Mouse (Mus musculus) lung, embryonic 14.5 days (tissue): ENCODE data around the gene Tmod2. TPM values are rescaled to one million over a fixed set of nuclear protein-coding genes. Genes with fewer than 3 reads are reported as not detected.

Source experiments
- ATAC-seq: fragments of 200-750 bp; cut with Nextera tagmentation; 2 replicates; pipeline ENCODE4 v1.8.0; 2017; ENCODE audit warnings: mild to moderate bottlenecking, moderate TSS enrichment, moderate library complexity; ENCODE audit not compliant: insufficient read depth
- DNase-seq: peaks from one replicate; pipeline ENCODE4 v3.0.0-alpha.2; 2015
- H3K27ac ChIP-seq: fragments of 300-500 bp; sonication (generic); 2 replicates; pipeline ENCODE4 v1.5.1; 2014; ENCODE audit warnings: low read depth, mild to moderate bottlenecking, moderate library complexity
- H3K27me3 ChIP-seq: fragments of 300-500 bp; sonication (generic); 2 replicates; pipeline ENCODE4 v1.6.1; 2014; ENCODE audit warnings: low read length, control low read depth; ENCODE audit not compliant: insufficient read depth
- H3K36me3 ChIP-seq: fragments of 300-500 bp; sonication (generic); 2 replicates; pipeline ENCODE4 v1.6.1; 2014; ENCODE audit warnings: control low read depth; ENCODE audit not compliant: insufficient read depth
- H3K4me1 ChIP-seq: fragments of 300-500 bp; sonication (generic); 2 replicates; pipeline ENCODE4 v1.6.1; 2014; ENCODE audit warnings: antibody characterized with exemption, control low read depth; ENCODE audit not compliant: insufficient read depth
- H3K4me2 ChIP-seq: fragments of 300-500 bp; sonication (generic); 2 replicates; pipeline ENCODE4 v1.6.1; 2014; ENCODE audit warnings: mild to moderate bottlenecking
- H3K4me3 ChIP-seq: fragments of 300-500 bp; sonication (generic); 2 replicates; pipeline ENCODE4 v1.5.1; 2014; ENCODE audit warnings: low read depth, low read length
- H3K9ac ChIP-seq: fragments of 300-500 bp; sonication (generic); 2 replicates; pipeline ENCODE4 v1.6.1; 2014
- H3K9me3 ChIP-seq: fragments of 300-500 bp; sonication (generic); 2 replicates; pipeline ENCODE4 v1.6.1; 2016; ENCODE audit warnings: low read depth, low read length, control low read depth
- CTCF ChIP-seq: IDR thresholded peaks from 2 replicates; pipeline ENCODE4 v1.5.1; 2016; ENCODE audit warnings: antibody characterized with exemption, low read depth
- WGBS: fragments of 180-500 bp; shearing (Covaris S2); extraction: QIAGEN DNeasy Blood & Tissue Kit; methylation state at CpG from one replicate; pipeline ENCODE4 v1.1.7; 2014; 5-methylcytosine and 5-hydroxymethylcytosine counted together
- polyA plus RNA-seq: library from polyadenylated mRNA; unstranded; fragments of >200 nt; fragmentation: Nextera tagmentation; extraction: Ambion mirVana; gene quantifications from 2 replicates; pipeline ENCODE4 v1.2.1, GENCODE M21; 2014

Gene Tmod2
- polyA plus RNA-seq, 1 experiment from 2014 or later: 8.0 TPM

GRCm38 (mm10) chr9:75633603-75634002 lies 22.5 kb upstream of the Tmod2 start:
- TF ChIP-seq CTCF: no peak
- Histone ChIP-seq H3K4me1 (no peaks in the 10 kb centered on the region), H3K27me3 (no peaks in the 10 kb centered on the region), H3K4me3 (no peak overlapping the region), H3K27ac (no peak overlapping the region), H3K36me3 (0 out of 2 replicates have a peak, but pooled peaks cover 3% of the 10 kb centered on the region), H3K9ac (no peak overlapping the region), H3K9me3 (no peaks in the 10 kb centered on the region), H3K4me2 (no peak overlapping the region)
- 85% methylated on average over 8 of the region's 8 CpGs for WGBS
- no peak for ATAC-seq
- no peak for DNase-seq

- no peak overlapping the region for H3K4me2 ChIP-seq
- 0 out of 2 replicates have a peak, but pooled peaks cover 3% of the 10 kb centered on the region for H3K36me3 ChIP-seq
- no peaks in the 10 kb centered on the region for H3K27me3 ChIP-seq
- 22% methylated on average over 1 of the region's 1 CpGs for WGBS
- no peak overlapping the region for H3K27ac ChIP-seq
- no peak overlapping the region for H3K4me3 ChIP-seq
- 0 out of 2 replicates have a peak, but pooled peaks have one; percentile 19 for ATAC-seq
- no peaks in the 10 kb centered on the region for H3K9me3 ChIP-seq
- H3K4me1 ChIP-seq: no peaks in the 10 kb centered on the region
- no peak overlapping the region for H3K9ac ChIP-seq
- DNase-seq: peak; percentile 62
- peak; percentile 64 for TF ChIP-seq CTCF
Measured at GRCm38 (mm10) chr9:75632902-75633301, 21.8 kb upstream of the Tmod2 start.

DNA sequence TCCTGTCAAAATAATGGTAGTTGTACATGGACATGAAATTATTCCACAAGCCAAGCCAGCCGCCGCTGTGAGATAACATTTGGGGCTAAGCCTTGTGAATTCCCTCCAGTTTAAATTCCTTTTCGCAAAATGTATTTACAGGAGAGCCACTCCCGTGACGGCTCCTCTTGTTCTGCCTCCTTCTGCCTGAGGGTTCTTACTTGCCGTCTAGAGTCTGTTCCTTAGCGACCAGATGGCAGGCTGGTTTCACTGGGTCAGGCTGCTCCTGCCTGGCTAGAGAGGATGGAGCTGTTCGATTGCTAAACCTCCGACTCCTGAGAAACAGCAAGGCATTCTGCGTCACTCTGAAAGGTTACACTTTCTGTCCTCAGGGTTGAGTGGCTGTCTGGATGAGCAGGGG lies 21.0 kb upstream of the Tmod2 start:
- 39% methylated on average over 10 of the region's 10 CpGs for WGBS
- Histone ChIP-seq H3K4me1 (no peaks in the 10 kb centered on the region), H3K9ac (no peak overlapping the region), H3K4me2 (no peak overlapping the region), H3K27me3 (no peaks in the 10 kb centered on the region), H3K36me3 (0 out of 2 replicates have a peak, but pooled peaks cover 2% of the 10 kb centered on the region), H3K9me3 (no peaks in the 10 kb centered on the region), H3K4me3 (no peak overlapping the region), H3K27ac (no peak overlapping the region; the same call in 1 of the 2 replicates)
- TF ChIP-seq CTCF: no peak
- DNase-seq: peak; percentile 19
- ATAC-seq: no peak

GRCm38 (mm10) chr9:75630823-75631454 lies 19.8 kb upstream of the Tmod2 start:
- Histone ChIP-seq H3K4me3 (no peak overlapping the region), H3K9me3 (no peaks in the 10 kb centered on the region), H3K36me3 (no peaks in the 10 kb centered on the region), H3K27me3 (no peaks in the 10 kb centered on the region), H3K27ac (no peak overlapping the region), H3K4me1 (no peaks in the 10 kb centered on the region), H3K4me2 (no peak overlapping the region), H3K9ac (no peak overlapping the region)
- ATAC-seq: no peak
- peak; percentile 28 for DNase-seq
- WGBS: 58% methylated on average over 8 of the region's 8 CpGs
- no peak for TF ChIP-seq CTCF

- no peak for ATAC-seq
- H3K9me3 ChIP-seq: no peaks in the 10 kb centered on the region
- no peaks in the 10 kb centered on the region for H3K4me1 ChIP-seq
- no peaks in the 10 kb centered on the region for H3K27me3 ChIP-seq
- peak overlapping the region; percentile 72 for H3K4me3 ChIP-seq
- H3K27ac ChIP-seq: peak overlapping the region; percentile 75; the same call in 1 of the 2 replicates
- DNase-seq: no peak
- 1% methylated on average over 14 of the region's 14 CpGs for WGBS
- peak overlapping the region; percentile 90 for H3K9ac ChIP-seq
- peak overlapping the region; percentile 86 for H3K4me2 ChIP-seq
- H3K36me3 ChIP-seq: no peaks in the 10 kb centered on the region
- no peak for TF ChIP-seq CTCF
Measured at GRCm38 (mm10) chr9:75626308-75626604, 15.1 kb upstream of the Tmod2 start.

- no peaks in the 10 kb centered on the region for H3K4me1 ChIP-seq
- ATAC-seq (peak; percentile 92), DNase-seq (peak; percentile 85)
- H3K4me3 ChIP-seq: peak within 1 kb of the TSS; percentile 72
- peak within 1 kb of the TSS; percentile 86 for H3K4me2 ChIP-seq
- H3K36me3 ChIP-seq: no peaks in the 10 kb centered on the region
- H3K9me3 ChIP-seq: no peaks in the 10 kb centered on the region
- no peaks in the 10 kb centered on the region for H3K27me3 ChIP-seq
- H3K9ac ChIP-seq: peak within 1 kb of the TSS; percentile 90
- no peak for TF ChIP-seq CTCF
- H3K27ac ChIP-seq: peak within 1 kb of the TSS; percentile 75
- under 1% methylated on average over 90 of the region's 94 CpGs for WGBS
Measured at GRCm38 (mm10) chr9:75625556-75626307, 14.6 kb upstream of the Tmod2 start, which contains the start of gene Lysmd2. Gene Lysmd2, plus strand, starts transcription at chr9:75625741.

DNA sequence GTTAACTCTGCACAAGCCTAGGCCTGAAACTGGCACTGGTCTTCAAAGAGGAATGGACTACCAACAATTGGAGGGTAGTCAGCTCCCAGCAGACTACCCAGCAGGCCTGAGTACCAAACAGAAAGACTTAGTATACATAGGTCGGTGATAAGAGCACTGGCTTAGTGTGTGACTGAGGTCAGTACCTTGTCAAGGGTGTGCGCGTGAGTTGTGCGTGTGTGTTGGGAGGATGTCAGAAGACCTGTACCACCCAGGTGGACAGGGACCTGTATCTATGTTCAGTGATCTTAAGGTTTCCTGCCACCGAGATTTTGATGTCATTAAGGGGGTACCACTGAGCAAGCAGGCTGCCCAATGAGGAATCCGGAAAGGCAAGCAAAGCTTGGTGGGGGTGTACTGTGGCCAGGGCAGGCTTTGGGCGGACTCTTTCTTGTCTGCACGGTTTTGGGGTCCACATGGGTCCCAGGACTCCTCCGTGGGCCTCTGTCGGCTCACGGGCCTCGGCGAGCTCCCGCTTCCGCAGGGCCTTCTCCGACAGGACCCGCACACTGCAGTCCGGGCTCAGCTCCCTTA lies 13.9 kb upstream of the Tmod2 start:
- peak overlapping the region; percentile 72 for H3K4me3 ChIP-seq
- no peaks in the 10 kb centered on the region for H3K9me3 ChIP-seq
- no peaks in the 10 kb centered on the region for H3K27me3 ChIP-seq
- ATAC-seq: peak; percentile 78; the same call in 1 of the 2 replicates
- H3K9ac ChIP-seq: peak overlapping the region; percentile 90
- peak; percentile 28 for DNase-seq
- H3K36me3 ChIP-seq: no peaks in the 10 kb centered on the region
- H3K4me2 ChIP-seq: peak overlapping the region; percentile 86
- no peaks in the 10 kb centered on the region for H3K4me1 ChIP-seq
- peak overlapping the region; percentile 75; the same call in 1 of the 2 replicates for H3K27ac ChIP-seq
- WGBS: 8% methylated on average over 18 of the region's 18 CpGs
- no peak for TF ChIP-seq CTCF
